Comparison of ENCODE assay signal across 16 mouse cellular contexts in the genomic region with DNA sequence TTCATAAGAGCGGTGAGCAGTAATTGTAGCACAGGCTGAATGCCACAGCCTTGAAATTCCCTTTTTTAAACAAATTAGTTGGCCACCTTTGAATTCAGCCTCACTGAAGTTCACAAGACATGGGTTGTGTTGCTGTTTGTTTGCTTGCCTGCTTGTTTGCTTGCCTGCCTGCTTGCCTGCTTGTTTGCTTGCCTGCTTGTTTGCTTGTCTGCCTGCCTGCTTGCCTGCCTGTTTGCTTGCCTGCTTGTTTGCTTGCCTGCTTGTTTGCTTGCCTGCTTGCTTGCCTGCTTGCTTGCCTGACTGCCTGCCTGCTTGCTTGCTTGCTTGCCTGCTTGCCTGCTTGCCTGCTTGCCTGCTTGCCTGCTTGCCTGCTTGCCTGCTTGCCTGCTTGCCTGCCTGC.
"Had no signal": no experiment of that assay in that cellular context is flagged by ENCODE, and none has a peak within 500 bp of the region (broad histone marks: within the 10 kb centered on the region; RNA-seq: fewer than 3 reads in every experiment).

No protein-coding gene starts in this region.

- H3K4me3 ChIP-seq: neural tube, embryonic 13.5 days; neural tube, embryonic 15.5 days; stomach, embryonic 15.5 days had no signal

- H3K27me3 ChIP-seq: neural tube, embryonic 15.5 days; stomach, embryonic 15.5 days had no signal

- H3K27ac ChIP-seq: neural tube, embryonic 13.5 days; neural tube, embryonic 15.5 days; stomach, embryonic 15.5 days; stomach, postnatal 0 days had no signal

- H3K9me3 ChIP-seq: neural tube, embryonic 15.5 days; stomach, embryonic 15.5 days had no signal

- DNase-seq: retina, postnatal 1 day; right cerebral cortex, adult 18-20 months; right cerebral cortex, postnatal 14 days; right cerebral cortex, postnatal 25 days; right cerebral cortex, postnatal 4 days; spleen, adult 18-20 months; thymus, adult 18-20 months; thymus, adult 2 months; thymus, postnatal 14 days; thymus, postnatal 25 days; thymus, postnatal 36 days; thymus, postnatal 4 days had no signal

- H3K9ac ChIP-seq: neural tube, embryonic 13.5 days; neural tube, embryonic 15.5 days; stomach, embryonic 15.5 days had no signal

- H3K36me3 ChIP-seq: neural tube, embryonic 13.5 days; neural tube, embryonic 15.5 days; stomach, embryonic 15.5 days had no signal

- H3K4me1 ChIP-seq: neural tube, embryonic 13.5 days; neural tube, embryonic 15.5 days; stomach, embryonic 15.5 days had no signal

- H3K4me2 ChIP-seq: neural tube, embryonic 13.5 days; neural tube, embryonic 15.5 days; stomach, embryonic 15.5 days had no signal
